Mouse (Mus musculus) cerebellum, adult 11-12 months (tissue): Measurements from ENCODE around the gene Eid3.

Experiments
- DNase-seq: peaks from one replicate; pipeline ENCODE4 v3.0.0; 2022

Gene Eid3

DNA sequence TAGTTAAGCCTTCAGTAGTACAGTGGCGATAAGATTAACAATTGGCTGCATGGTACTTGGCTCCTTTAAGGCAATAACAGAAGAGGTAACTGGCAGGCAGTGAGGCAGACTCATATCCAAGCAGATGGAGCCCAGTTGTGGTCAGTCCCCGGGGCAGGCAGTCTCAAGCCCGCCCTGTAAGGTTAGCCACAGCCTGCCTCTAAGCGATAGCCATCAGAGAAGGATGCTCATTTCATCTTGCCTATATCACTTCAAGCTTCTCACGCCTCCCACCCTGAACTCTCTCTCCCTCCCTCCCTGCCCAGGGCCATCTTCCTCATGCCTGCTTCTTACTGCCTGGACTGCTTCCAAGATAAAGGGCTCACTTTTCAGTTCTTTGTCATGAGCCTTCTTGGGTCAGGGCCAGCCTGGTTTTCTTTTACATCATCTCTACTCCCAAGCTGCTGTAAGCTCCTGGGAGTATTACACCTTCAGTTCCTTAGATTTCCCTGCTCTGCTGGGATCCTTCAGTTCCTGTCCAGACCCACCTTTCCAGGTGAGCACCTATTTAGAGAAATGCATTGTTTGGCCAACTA lies 3.2 kb upstream of the Eid3 start:
- peak; percentile 16 for DNase-seq

DNA sequence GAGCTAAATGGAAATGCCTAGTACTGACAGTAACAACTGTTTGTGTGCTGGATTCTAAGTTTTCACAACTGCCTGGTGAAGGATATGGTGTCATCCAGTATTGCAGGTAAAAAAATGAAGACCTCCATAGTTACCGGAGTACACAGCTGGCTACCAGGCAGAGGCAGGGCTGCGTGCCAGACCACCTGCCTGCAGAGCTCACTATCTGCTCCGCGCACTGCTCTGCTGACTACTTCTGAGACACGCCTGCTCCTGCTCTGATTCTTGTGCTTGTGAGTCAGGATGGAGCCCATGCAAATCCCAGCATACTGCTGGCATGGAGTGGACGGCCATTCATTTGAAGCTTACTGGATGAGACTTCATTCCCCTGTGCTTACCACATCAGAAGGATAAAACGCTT lies 2.6 kb upstream of the Eid3 start:
- peak; percentile 19 for DNase-seq

DNA sequence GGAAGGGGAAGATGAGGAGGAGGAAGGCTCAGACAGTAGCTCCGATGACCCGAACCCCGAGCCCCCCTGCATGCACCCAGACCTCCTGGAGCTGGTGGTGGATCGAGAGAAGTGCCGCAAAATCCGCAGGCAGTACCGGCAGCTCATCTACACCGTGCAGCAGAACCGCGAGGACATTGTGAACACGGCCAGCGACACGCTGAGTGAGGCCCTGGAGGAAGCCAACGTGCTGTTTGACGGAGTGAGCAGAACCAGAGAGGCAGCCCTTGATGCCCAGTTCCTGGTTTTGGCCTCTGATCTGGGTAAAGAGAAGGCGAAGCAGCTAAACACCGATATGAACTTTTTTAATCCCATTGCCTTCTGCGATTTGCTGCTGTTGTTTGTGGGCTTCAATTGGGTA lies 406 bp downstream of the Eid3 start:
- no peak for DNase-seq

DNA sequence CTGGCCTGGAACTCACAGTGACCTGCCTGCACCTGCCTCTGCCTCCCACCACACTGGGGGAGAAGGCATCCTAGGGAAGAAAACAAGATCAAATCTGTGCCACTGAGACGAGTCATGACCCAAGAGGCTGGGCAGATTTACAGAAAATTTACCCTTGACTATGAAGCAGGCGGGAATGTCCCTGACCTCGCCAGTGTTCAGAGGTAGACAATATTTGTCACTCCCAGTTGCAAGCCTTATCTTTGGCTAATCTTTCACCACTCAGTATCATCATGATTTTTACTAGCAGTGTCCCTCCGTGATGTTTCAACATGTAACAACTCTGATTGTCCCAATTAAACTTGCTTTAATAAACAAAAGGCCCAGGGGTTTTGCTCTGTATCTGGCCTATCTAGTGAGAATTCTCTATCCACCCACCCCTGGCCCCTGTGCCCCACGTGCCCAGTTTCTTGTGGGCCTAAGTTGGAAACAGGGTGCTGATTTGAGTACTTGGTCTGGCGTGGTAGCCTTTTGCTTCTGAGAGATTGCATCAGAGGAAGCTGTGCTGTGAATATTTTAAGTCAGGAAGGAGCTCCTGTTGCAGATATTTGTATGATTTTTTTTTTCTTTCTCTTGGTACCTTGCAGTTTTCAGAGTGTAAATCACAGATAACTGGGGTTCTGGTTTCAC lies 2.1 kb downstream of the Eid3 start:
- no peak for DNase-seq

DNA sequence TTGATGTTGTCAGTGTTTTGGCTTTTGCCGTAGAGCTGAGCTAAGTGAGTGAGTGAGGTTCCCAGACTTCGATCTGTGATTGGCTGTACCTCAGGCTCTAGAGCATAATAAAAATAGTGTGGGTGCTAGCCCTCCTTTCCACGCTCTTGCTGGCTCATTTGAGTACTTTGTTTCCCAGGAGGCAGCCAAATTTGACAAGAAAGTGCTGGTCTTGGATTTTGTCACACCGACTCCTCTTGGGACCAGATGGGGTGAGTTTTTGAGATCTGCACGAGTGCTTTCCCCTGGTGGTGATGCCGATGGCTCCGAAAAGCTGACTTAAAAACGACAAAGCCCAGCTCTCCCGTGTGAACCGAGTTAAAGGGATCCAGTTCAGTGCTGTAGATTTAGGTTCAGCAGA lies 9.0 kb downstream of the Eid3 start:
- no peak for DNase-seq

DNA sequence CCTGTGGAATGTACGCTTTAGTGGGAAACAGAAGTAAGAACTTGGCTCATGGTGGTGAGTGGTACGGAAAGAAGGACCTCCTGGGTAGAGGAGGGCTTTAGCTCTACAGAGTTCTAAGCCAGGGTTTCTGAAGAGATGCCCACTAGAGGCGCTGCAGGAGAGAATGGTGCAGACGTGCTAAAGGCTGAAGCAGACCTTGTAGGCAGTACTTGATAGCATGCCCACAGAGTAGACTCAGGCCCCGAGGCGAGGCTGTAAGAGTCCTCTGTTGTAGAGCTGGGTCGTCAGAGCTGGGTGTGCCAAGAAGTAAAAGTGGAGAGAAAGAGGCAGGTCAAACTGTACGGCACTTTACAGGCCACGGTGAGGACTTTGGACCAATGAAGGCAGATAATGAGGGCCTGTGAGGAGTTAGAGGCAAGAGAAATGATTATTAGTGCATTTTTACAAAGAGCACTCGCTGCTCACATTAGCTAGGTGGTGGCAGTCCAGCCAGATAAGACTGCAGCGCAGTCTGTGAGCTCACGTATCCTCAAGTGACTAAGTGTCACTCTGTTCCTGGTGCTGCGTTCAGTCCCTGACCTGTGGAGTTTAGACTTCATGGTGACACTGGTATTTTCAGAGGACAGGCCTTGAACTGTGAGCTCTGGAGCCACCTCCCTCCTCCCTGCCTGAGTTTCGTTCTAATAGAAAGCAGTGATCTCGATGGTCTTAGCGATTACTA lies 9.8 kb downstream of the Eid3 start:
- DNase-seq: no peak

DNA sequence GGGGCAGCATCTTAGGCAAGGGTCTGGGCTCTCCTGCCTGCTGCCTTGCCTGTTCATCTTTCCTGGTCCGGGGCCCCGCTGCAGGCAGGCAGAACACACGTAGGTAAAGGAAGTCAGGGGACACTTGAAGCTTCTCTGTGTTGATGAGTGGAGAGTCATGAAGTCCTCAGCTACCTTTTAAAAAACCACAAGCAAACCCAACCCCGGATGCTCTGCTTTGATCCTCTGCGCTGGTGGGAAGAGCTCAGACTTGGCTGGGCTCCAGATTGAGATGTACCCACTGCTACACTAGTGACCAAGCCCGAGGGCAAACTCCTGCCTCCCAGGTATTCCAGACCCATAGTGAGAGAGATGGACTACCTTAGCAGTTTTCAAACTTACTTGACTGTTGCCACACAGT lies 20.9 kb downstream of the Eid3 start:
- DNase-seq: no peak

DNA sequence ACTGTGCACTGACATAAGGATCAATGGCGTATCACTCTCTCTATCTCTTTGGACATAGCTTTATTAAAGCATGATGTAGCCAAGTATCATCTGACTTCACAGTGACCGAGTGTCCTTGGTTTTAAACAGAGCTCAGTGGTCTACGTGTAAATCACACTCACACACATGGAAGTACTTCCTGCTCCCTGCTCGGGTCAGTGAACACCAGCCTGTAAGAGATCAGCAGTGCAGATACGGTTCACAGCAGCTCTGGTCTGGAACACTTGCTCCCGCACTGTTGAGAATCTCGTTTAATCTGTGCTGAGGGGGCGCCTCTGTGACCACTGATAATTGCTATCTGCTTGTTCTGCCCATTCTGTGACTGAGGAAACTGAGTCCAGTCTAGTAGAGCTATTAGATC lies 22.1 kb downstream of the Eid3 start:
- DNase-seq: no peak

DNA sequence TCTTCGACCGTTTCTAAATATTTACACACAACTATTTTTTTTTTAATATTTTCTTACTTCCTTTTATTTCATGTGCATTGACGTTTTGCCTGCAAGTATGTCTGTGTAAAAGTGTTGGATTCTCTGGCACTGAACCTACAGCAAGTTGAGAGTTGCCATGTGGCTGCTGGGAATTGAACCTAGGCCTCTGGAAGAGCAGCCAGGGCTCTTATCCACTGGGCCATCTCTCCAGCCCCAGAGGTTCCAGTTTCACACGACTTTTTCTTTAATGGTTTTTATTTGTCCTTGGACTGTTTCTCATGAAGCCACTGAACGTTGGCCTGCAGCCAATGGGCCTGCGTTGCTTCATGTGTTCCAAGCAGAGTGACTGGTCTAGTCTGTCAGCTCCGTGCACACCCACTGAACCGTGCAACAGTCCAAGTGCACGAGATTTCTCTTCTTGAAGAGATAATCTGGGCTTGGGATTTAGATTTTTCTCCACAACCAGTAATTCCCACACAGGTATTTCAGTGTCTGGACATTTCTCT lies 23.1 kb downstream of the Eid3 start:
- no peak for DNase-seq

DNA sequence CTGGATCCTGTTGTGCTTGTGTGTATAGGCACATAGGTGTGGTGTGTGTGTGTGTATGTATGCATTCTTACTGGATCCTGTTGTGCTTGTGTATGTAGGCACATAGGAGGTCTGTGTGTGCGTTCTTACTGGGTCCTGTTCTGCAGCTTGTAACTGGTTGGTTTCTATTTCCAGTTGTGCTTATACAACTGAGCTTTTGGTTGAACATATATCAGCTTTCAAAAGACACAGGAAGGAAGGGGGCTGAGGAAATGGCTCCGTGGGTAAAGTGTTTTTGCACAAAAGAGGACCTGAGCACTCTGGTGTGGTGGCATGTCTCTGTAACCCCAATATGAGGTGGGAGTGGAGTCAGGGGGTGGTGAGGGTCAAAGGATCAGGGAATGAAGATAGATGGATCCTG lies 24.5 kb downstream of the Eid3 start:
- no peak for DNase-seq

DNA sequence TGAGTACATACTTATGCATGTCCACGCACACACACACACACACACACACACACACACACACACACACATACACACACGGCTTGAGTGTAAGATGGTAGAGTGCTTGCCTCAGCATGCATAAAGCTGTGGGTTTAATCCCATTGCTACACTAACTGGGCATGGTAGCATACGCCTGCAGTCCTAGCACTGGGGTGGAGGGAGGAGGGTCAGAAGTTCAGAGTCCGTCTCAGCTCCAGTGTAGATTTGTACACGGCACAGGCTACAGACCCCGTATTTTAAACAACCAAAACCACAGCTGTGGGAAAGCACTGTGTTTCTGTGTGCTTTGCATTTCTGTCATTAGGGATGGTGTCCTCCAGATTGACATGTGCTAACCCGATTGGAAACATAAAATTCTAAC lies 25.0 kb downstream of the Eid3 start:
- no peak for DNase-seq

DNA sequence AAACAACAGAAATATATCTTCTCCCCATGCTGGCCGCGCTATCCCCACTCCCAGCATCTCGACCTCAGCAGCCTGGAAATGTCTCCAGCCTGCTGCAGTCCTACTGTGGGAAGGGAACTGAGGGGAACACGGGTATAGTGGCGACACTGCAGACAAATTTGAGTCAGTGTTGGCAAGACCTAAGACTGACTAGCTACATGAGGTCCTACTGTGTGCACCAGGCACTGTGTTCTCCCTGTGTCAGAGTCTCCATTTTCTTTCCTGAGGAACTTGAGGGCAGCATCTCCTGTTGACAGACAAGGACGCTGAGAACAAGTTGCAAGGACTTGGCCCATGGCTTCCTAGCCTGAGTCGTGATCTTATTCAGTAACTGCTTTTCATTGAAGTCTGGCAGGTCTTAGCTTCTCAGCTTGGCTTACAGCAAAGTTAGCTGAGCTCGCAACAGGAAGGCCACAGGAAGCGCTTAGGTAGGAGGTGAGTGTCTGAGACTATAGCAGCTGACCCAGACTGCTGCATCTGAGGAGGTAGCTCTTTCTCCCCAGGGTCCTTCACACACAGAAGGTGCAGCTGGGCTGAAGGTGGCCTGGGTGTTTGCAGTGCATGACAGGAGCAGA lies 26.1 kb downstream of the Eid3 start:
- DNase-seq: no peak

DNA sequence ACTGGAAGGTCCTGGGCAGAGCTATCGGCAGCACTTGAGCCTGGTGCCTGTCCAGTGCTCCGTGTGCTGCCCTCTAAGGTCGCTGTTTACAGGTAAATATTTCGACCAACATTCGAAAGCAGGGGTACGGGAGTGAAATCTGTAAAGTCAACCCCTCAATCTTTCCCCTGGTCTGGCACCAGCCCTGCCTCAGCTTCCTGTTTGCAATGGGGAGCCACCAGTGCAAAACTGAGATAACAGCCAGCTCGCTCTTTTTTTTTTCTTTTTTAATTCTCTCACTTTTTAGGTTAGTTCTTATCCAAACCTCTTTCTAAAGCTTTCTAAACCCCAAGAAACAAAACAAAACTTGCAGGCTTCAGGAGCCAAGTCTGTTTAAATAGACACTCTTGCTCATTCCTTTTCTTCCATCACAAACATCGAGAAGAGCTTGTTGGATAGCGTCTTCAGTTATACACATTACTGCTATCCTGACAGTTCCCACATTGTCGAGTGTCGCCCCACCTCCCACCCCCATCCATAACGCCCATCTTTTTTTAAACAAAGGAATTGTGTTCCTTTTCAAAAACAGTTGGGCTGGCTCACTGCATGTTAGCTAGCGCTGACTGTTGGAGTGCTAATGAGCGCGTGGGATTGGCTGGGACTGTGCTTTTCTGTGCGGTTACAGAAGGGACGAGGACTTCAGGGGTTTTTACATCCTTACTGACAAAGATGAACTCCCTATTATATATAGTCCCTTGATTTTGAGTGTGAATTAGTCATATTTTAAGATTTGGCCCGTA lies 27.6 kb downstream of the Eid3 start:
- DNase-seq: no peak

DNA sequence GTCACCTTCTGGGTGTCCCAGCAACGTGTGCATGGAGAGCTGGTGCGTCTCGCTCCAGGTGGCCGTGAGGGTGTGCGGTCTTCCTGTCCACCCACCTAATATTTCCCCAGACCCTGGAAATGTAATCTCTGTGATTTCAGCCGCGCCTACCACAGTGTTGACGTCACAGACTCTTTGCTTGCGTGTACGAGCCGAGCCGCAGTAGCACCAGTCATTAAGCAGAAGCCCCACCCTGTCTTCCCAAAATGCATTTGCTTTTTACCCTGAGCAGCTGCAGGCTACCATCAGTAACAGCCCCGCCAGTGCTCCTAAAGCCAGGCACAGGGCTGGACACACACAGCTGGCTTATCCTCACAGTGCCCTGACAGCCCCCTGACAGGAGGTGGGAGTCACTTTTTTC lies 31.5 kb downstream of the Eid3 start:
- no peak for DNase-seq

DNA sequence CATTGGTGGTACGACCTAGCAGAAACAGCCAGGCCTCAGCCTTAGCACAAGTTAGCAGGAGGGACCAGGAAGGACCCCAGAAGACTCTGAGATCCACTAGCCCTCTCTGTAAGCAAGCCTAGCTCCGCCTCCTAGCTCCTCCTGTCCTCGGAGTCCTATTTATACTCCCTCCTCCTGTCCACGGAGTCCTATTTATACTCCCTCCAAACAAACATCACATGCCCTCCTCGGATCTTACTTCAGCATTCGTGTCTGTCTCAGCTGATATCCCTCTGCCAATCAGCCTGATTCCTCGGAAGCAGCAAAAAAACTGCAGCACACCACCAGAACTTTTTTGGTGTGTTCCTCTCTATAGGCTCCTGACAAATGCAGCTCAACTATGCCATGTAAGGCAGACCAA lies 32.5 kb downstream of the Eid3 start:
- no peak for DNase-seq

DNA sequence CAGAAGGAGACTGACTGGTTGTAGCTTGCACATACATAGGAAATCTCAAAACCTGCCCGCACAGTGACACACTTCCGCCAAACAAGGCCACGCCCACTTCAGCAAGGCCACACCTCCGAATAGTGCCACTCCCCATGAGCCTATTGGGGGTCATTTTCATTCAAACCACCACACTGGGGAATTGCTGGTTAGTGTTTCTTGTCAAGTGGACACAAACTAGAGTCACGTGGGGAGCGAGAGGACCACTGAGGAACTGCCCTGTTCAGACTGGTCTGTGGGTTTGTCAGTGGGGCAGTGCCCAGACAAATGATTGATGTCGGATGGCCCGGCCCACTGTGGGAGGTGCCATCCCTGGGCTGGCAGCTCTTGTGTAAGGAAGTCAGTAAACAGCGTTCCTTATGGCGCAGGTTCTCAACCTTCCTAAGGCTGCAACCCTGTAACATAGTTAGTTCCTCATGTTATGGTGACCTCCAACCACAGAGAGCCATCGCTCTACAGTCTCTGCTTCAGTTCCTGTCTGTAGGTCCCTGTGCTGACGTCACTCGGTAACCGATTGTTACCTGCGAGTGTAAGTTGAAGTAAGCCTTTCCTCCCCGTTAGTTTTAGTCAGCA lies 33.5 kb downstream of the Eid3 start:
- DNase-seq: no peak

DNA sequence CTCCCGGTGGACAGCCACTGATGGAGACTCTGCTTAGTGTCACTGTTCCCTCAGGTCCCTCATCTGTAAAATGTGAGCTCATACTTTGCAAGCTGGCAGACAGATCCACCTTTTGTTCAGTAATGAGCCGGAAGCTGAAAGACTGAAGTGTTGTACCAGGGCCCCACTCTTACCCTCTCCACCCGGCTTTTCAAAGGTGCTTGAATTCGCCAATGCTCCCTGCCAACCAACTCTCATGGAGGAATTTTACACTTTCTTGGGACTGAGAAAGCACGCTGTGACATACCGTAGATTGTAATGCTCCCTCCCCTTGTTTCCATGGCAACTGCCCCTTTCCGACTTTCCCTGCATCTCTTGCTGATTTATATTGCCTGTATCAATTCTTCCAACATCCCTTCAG lies 34.1 kb downstream of the Eid3 start:
- DNase-seq: no peak

DNA sequence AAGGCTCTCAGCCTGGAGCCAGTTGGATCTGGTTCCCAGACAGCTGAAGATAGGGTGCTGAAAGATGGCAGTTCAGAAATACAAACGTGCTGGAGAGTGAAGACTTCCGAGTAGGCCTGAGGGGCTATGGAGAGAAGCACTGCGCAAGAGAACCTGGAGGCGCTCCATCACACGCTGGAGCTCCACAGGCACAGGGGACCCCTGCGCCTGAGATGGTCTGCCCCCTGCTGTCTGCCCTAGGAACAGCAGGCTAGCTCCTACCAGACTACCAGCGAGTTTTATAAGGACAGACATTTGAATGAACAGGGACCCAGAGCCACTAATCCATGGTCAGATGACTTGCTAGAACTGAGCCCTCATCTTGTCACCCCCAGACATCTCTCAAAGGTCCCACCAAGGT lies 35.0 kb downstream of the Eid3 start:
- peak; percentile 65 for DNase-seq

DNA sequence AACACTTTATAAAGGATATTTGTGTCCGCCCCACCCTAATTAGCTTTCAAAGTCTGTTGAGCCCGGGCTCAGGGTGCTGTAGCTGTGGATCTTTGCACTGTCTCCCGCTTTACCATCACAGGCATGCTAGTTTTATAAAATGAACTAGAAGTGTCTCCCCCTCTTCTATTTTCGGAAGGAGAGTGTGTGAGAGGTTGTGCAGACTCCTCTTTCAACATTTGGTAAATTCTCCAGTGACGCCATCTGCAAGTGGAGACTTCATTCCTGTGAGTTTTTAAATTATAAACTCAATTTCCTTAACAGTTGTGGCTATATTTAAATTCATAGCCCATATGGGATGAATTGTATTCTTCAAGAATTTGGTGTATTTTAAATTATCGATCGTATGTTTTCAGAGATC lies 42.1 kb downstream of the Eid3 start:
- no peak for DNase-seq

DNA sequence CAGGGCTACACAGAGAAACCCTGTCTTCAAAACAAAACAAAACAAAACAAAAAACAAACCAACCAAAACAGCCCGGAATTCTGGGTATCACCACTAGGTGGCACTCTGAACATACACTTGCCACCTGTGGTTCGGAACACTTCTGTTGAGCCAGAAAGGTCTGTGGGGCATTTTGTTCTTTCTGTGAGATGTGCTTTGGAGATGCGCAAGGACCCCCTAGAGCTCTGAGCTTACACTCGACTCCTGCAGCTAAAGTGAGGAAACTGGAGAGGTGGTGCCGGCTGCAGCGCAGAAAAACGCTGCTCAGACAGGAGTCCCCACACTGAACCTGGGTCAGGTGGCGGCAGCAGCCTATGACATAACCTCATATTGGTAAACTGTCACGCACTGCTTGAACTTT lies 43.0 kb downstream of the Eid3 start:
- DNase-seq: peak; percentile 20

DNA sequence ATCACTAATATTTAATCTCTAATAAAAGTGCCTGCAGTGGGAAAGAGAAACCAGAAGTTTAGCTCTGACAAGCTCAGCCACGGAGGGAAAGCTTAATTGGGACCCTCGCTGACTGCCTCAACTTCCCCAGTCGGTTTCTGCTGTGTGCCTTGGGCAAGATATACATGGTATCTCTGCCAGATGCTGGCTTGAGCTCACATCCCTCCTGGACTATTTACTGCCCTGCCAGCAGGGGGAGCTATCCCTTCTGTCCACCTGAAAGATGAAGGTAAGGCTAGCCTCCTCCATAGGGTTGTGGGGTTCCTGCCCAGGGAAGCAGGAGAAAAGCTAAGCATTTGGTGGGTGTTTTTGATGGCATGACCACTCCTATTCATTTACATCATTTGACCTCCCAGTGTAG lies 43.8 kb downstream of the Eid3 start:
- no peak for DNase-seq

DNA sequence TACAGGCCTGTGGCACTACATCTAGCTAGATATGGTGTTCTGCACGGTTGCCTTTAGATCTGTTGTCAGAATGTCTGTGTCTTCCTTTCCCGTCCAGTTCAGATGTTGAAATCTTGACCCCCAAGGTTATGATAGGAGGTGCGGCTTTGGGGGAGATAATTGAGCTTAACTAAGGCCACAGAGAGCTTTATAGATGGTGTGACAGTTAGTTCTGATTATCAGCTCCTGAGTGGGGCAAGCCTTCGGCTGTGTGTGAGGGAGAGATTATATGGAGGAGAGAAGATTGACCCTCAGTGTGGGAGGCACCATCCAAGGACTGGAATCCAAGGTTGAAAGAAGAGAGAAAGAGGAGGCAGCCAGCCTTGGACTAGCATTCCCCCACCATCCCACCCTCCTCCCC lies 46.8 kb downstream of the Eid3 start:
- no peak for DNase-seq

DNA sequence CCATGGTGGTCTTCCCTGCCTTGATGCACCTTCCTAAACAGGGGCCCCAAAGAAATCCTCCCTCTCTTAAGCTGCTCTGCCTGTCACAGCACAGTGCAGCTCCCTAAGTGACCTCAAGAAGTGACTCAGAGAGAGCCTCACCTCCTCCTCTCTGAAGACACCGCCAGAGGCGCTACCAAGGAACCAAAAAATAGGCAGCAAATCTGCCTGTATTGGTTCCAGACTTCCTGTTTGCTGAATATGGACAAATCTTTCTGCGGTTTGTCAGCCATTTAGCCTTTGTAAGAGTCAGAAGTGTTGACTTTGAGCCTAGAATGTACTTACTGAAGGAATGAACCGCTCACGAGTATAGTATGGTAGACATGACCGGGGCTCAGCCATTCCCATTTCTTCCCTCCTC lies 47.3 kb downstream of the Eid3 start:
- no peak for DNase-seq
